Mouse (Mus musculus) lung, postnatal 14 days (tissue): ENCODE results near the gene Luc7l2.
"Not testable (repeated sequence)": the region's sequence is repeated elsewhere in the genome, so short reads cannot be mapped to it uniquely, and the experiment has no call there.

Experiments used
- DNase-seq: peaks from one replicate; pipeline ENCODE4 v3.0.0; 2021

The Luc7l2 gene

DNA sequence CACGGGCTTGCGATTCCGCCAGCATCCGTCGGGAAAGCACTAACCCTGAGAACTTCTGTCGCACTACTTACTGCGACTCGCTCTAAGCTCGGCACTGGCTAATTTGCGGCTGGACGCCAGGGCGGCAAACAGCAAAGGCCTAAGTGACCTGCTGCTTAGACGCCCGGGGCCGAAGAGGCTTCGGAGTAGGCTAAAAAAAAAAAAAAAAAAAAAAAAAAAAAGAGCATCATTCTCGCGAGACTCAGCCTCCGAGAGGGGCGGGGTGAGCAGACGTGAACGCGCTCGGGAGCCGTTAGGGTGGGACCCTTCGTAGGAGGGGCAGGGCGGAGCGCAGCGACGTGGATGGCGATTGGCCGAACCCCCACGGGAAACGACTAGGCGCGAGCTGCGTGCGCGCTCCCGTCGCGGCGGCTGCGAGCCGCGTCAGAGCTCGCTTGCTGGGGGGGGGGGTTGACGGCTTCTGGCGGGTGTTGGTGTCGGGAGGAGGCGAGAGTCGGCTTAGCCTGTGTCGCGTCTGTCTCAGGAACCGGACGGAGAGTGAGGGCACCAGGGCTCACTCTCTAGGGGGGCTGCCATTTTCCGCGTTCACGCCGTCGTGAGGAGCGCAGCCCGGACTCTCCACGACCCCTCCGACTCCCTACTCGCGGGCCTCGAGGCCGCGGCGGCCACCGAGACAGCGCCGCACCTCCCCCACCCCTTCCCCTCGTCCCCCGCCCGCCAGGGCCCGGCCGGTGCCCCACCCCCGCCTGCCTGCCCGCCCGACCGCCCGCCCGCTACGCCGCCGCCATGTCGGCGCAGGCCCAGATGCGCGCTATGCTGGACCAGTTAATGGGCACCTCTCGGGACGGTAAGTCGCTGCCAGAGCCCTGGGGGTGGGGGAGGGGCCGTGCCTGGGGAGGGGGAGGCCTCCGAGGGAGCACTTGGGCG, at the start of gene Luc7l2:
Gene Luc7l2, plus strand, starts transcription at position 273 of the 927 bp plus-strand sequence.
- peak; percentile 96 for DNase-seq

DNA sequence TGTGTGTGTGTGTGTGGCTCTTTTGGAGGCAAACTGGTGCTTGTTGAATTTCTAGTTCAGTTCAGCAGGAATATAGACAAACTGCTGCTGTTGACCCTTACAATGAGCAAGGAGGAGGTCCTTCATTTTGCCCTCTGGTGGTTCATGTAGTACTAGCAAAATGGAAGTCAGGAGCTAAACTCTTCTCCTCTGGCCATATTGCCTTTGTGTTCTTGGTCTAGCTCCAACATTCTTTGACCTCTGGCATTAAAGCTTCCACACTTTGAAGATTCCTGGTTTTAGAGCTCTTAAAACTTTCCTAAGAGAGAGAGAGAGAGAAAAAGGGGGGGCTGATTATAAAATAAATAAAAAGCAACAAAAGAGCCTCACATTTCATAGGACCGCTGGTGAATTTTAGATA, 39.0 kb upstream of the Luc7l2 start:
- no peak for DNase-seq

DNA sequence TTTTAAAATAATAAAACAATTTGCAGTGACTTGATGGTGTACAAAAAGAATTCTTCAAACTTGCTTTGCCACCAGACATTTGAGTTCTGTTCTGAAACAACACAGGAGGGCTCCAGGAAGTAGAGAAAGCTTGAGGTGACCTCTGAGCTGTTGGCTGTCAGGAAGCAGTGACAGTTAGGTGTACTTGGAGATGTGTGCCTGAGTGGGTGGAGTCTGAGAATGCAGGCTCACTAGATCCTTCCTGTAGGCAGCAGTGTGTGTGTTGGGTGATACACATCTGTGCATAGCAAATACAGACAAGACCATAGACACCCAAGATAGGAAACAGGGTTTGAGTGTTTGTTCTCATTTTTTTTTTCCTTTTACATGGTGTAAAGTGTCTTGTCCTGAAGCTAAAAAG, 38.3 kb upstream of the Luc7l2 start:
- DNase-seq = no peak

DNA sequence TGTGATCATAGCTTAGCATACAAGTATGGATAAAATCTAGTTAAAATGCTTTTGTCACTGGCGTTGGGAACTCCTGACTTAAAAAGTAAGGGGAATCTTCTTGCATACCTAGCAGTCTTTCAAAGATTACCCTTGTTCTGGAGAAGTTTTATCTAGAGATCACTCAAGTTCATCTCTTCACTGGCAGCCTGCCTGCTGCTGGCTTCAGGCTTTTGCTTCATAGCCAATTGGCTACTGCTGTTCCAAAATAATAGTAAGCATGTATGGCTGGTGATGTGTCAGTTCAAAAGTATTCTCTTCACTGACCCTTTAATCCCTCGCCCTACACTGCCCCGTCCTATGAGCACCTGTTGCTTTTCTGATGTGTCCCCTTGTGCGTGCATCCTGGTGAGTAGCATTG, 35.9 kb upstream of the Luc7l2 start:
- DNase-seq = no peak

DNA sequence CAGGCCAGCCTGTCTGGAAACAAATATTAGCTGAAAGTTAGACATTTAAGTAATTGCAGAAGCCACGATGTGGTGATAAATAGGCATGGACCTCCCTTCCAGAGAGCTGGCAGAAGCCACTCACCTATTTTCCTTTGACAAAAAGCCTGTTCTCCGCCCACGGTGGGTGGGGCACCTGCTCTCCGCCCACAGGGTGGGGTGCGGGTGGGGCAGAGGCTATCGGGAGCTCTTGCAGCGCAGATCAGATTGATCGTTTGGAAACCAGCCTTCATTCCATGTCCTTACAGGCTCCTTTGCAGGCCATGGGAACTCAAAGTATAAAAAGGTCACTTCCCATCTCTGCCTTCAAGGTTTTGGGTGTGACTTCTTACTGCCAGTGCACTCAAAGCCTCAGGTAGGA, 27.3 kb upstream of the Luc7l2 start:
- DNase-seq = peak; percentile 6

DNA sequence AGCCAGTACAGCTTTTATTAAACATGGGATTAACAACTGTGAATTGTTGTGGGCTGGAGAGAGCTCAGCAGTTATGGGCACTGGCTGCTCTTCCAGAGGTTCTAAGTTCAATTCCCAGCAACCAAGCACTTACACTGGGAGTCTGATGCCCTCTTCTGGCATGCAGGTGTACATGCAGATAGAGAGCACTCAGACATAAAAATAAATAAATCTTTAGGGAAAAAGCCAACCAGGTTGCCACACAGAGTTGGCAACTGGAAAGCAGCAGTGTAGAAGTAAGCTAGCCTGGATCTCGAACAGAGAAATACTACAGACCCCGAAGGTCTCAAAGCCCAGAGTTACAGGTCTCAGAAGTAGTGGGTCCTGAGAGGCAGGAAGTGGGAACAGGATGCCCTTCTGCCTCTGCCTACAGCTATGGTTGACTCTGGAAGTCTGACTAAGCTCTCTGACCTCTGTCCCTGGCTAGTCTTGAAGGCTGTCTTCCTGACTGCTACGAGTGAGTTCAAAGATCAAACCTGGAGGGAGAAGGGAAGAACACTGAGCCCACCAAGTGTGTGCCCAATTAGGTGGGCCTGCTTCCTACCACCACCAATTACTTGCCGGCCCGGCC, 19.8 kb upstream of the Luc7l2 start:
- peak; percentile 26 for DNase-seq

DNA sequence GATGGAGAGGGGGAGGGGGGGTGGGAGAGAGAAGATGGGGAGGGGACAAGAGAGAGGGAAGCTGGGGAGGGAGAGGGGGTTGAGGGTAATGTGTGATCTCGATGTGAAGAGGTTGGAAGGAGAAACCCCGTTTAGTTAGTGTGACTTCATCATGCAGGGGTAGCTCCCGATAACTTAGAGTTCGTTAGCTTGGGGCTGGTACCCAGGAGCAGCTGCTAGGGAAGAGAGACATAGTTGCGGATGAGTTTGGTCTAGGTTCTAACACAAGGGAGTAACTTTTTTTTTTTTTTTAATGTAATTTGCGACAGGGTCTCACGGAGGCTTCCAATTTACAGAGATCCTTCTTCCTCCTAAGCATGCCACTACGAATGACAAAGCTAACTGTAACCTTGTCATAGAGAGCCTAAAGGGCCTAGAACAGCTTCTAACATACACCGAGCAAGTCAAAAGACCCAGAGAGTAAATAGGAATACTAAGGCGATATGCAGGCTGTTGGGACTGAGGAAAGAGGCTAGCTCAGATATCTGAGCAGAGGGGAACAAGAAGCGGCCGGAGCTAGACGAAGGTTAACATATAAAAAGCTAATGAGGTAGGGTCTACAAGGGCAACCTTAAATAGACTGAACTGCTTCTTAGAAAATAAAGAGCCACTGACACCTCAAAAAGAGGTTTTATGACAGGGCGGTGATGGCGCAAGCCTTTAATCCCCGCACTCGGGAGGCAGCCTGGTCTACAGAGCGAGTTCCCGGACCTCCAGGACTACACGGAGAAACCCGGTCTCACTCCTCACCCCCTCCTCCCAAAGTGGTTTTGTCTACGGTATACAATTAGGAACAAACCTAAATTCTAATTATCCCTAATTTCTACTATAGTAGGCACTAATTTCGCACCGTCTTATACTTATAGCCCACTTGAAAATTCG, 18.4 kb upstream of the Luc7l2 start:
- no peak for DNase-seq

DNA sequence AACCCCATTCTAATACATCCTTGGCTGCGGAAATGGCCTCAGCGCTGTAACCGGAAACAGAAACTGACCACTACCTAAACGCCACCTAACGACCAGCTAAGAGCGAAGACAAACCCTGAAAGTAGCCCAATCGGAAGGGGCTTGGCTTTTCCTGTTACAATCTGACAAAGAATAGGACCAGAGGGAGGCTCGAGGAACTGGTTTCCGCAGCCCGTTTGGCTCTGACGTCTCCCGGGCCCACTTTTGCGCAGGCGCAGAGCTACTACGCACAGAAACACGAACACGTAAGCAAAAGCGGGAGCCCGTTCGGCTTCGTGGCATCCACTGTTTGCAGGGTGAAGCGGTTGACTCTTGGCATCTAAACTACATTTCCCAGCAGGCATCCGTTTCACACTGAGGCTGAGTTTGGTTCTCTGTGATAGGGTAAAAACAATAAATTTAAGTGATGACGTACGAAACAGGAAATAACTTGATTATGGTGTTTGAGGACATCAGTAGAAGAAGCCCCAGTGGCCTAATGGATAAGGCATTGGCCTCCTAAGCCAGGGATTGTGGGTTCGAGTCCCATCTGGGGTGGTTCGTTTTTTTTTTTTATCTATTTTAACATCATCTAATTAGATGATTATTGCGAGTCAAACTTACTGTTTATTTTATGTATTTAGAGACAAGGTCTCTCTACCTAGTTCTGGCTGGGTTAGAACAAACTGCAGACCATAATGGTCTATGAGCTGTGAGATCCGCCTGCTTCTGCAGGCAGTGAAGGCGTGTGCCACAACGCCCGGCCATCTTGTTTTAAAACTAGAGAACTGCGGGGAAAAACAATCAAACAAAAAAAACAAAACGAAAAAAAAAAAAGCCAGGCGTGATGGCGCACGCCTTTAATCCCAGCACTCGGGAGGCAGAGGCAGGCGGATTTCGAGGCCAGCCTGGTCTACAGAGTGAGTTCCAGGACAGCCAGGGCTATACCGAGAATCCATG, 17.4 kb upstream of the Luc7l2 start, which contains the start of gene Fmc1:
Gene Fmc1, plus strand, starts transcription at position 75 of the 978 bp plus-strand sequence.
- peak; percentile 96 for DNase-seq

DNA sequence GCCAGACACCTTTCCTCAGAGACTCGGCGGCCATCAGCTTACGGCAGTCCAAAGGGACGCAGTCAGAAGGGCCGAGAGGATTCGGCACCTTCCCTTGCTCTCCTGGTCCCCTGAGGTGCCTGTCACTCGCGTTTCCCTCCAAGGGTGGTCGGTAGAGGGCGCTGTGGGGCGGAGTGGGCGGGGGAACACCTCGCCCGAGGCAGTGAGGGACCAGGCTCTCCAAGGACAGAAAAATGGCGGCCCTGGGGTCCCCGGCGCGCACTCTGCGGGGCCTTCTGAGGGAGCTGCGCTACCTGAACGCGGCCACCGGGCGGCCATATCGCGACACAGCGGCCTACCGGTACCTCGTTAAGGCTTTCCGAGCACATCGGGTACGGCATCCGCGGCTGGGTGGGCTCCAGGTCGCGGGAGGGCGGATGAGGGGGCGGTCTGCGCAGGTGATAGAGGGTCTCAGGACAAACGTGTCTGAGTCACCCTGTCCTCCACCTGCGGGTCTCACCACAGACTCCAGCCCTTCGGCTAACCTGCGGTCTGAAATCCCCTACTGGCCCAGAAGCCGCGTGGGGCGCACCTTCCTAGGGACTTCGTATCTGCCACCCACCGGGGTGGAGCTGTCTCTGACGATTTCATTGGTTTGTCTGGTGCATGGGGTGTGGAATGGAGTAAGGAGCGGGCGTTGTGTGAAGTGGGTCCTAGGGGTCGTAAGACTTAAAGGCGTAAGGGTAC, 16.3 kb upstream of the Luc7l2 start:
- peak; percentile 100 for DNase-seq

DNA sequence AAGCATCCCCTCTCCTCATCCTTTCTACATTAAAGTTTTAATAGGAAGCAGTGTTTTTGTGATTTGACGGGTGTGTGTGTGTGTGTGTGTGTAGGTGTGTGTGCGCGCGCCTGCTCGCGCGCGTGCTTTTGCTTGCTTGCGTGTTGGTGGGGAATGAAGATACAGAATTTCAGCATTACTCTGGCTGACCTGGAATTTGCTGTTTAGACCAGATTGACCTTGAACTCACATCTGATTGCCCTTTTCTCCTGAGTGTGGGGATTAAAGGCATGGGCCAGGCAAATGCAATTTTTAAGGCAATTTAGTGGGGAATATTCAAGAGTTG, 15.8 kb upstream of the Luc7l2 start:
- no peak for DNase-seq

DNA sequence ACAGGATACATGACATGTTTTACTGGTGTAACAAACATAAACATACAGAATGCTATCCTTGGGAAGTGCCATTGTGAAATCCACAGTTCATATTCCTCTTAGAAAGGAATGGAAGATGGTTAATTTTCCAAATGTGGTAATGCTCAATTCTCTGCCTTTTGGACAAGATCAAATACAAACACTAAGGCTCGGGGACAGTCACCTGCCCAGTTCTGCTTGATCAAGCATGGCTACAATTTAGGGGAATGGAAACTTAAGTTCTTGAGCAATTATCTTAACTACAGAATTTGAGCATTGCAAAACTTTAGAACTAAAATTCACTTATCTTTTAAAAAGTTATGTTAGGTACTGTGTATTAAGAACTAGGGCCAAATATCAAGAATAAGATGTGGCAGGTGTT, 15.3 kb upstream of the Luc7l2 start:
- DNase-seq = no peak

DNA sequence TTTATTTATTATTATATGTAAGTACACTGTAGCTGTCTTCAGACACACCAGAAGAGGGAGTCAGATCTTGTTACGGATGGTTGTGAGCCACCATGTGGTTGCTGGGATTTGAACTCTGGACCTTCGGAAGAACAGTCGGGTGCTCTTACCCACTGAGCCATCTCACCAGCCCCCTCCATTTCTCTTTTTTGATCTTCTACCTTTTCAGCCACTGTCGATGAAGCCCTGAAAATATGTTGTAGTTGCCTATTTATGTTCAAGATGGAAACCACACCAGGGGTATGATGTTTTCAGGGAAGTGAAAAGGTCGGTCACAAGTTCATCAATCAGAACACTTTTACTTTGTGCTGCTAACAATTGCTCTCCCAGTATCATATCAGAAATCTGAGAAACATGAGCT, 7.0 kb upstream of the Luc7l2 start:
- not testable (repeated sequence) for DNase-seq

DNA sequence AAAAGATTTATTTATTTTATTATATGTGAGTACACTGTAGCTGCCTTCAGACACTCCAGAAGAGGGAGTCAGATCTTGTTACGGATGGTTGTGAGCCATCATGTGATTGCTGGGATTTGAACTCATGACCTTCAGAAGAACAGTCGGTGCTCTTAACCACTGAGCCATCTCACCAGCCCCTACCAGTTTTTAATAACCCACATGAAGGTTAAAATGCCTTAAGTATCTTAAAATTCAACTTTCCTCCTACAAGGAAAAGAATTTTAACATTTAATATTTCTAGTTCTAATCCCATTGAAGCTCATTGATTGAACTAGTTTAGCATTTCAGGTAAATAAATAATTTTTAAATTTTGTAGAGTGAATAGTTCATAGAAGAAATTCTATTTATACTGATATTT, 4.1 kb upstream of the Luc7l2 start:
- not testable (repeated sequence) for DNase-seq

DNA sequence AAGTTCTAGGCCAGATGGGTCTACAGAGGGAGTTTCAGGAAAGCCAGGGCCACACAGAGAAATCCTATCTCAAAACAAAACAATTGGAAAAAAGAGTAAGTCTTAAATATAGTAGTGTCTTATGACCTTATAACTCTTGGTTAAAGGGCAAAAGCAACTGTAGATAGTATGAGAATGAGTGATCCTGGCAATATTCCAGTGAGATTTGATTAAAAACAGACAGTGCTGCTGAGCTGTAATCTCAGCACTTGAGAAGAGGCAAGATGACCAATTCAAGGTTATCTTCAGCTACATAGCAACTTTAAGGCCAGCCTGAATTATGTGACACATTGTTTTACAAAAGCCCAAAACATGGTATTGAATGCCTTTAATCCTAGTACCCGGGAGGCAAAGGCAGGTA, 3.4 kb upstream of the Luc7l2 start:
- no peak for DNase-seq

DNA sequence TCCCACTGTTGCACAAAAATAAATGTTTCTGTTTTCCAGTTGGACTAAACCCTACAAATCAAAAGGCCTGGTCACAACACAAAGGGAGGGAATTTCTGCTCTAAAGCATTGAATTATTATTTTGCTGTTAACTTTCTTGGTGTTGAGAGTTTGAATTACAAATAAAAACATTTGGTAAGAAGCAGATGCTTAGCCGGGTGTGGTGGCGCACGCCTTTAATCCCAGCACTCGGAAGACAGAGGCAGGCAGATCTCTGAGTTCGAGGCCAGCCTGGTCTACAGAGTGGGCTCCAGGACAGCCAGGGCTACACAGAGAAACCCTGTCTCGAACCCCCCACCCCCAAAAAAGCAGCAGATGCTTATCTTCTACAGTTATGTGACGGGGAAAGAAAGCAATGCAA, 2.5 kb upstream of the Luc7l2 start:
- not testable (repeated sequence) for DNase-seq

DNA sequence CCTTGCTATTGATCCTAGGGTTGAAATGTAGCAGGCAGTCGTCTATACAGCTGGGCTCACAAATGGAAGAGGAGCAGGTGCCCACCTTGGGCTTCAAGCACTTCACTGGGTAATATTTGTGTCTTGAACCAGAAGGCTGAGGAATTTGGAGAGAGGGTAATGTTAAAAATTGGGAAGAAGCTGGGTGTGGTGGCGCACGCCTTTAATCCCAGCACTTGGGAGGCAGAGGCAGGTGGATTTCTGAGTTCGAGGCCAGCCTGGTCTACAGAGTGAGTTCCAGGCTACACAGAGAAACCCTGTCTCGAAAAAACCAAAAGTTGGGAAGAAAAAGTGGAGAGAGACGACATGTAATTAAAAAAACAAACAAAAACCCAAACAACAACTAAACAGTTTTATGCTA, 1.3 kb upstream of the Luc7l2 start:
- DNase-seq = not testable (repeated sequence)

DNA sequence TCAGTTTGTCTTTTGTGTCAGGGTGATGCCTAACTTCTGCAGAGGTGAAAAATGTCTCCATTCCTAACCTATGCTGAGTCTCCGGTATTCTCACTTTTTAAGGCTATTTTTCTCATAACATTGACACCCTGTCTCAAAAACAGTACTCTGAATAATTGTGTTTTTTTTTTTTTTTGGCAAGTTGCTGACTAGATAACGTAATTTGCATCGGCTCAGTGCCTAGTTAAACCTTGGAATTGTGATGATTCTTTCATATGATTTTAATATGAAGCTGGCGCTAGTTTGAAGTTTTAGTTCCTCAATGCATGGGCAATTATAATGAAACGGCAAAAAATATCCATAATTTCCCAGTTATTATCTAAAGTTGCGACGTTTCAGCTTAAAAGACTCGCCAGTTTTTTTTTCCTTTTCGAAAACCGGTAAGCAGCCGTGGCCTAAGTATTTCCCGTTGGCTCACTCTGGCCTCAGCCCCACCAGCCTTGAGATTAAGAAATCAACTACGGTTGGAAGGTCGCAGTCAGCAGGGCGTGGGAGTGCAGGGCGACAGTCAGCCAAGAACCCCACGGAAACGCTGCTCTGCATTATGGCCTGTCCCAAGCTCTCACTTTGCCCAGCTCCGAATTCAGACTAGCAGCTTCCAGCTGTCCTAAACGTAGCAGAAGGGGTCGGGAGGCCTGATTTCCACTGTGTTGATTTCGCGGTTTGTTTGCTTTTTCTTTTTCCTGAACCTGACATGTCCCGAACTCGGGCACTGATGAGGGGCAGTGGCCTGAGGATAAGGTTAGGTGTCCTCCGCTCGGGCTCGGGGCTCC, 678 bp upstream of the Luc7l2 start:
- peak; percentile 78 for DNase-seq

DNA sequence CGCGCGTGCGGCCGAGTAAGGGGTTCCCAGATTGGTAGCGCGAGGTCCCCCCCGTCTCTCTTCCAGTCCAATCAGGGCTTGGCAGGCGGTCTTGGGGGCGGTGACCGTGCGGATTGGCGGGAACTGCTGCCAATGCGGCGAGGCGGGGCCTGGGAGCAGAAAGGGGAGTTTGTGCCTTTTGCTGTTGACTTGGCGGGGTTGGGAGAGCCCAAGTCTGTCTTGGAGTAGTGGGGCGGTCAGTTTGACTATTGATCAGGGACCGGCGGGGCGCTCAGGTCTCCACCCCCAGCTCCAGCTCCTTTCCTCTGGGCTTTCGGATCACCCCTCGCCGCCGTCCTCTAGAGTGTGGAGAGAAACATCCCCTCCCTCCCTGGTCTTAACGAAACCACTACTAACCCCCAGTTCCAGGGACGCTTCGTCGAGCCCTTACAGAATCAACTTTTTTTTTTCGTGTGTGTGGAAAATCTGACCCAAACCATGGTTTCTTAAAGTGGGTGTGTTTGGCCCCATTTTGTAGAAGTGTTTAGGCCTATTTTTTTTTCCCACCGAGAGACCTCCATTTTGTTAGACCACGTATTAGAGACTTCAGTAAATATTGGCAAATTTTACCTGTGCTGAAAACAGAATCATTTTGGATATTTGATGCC, 978 bp downstream of the Luc7l2 start:
- peak; percentile 98 for DNase-seq

DNA sequence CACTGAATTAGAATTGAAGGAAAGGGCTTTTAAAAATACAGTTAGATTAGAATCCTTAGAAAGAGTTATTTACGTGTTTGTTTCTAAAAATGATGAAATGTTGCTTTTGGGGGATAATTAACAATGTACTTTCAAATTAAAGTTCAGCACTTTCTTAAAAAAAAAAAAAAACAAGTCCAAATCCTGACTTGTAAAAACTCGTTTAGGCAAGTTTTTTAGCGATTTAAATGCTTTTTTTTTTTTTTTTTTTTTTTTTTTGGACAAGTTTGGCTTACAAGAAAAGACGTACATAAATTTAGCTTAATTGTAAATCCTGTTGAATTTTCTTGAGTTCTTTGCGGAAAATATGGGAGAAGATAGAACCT, 1.5 kb downstream of the Luc7l2 start:
- no peak for DNase-seq

DNA sequence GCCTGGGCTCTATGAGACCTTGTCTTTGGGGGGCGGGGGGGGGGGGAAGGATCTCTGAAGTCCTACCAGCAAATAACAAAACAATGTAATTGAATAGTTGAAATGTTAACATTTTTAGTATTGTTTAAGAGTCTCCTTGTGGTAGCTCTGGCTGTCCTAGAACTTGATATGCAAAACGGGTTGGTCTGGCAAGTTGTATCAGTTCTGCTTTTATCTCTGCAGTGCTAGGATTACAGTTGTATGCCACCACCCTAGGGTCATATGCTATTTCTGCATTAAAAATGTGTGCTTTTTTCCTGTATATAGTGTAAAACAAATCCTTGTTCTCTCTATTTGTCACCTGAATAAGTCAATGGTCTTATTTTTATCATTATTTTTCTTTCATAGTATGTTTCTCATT, 25.0 kb downstream of the Luc7l2 start:
- DNase-seq = no peak
